Mouse (Mus musculus): ENCODE results near the gene Snn. TPM values are rescaled to one million over a fixed set of nuclear protein-coding genes. Genes with fewer than 3 reads are reported as not detected.

Gene Snn
- polyA plus RNA-seq (2015; fragmentation: Nextera tagmentation; extraction: Ambion mirVana) = 14.8 and 16.1 TPM in 2 replicates

GRCm38 (mm10) chr16:11060645-11061044 is at the start of gene Snn:
Gene Snn (plus strand): TSS chr16:11060945.

DNA sequence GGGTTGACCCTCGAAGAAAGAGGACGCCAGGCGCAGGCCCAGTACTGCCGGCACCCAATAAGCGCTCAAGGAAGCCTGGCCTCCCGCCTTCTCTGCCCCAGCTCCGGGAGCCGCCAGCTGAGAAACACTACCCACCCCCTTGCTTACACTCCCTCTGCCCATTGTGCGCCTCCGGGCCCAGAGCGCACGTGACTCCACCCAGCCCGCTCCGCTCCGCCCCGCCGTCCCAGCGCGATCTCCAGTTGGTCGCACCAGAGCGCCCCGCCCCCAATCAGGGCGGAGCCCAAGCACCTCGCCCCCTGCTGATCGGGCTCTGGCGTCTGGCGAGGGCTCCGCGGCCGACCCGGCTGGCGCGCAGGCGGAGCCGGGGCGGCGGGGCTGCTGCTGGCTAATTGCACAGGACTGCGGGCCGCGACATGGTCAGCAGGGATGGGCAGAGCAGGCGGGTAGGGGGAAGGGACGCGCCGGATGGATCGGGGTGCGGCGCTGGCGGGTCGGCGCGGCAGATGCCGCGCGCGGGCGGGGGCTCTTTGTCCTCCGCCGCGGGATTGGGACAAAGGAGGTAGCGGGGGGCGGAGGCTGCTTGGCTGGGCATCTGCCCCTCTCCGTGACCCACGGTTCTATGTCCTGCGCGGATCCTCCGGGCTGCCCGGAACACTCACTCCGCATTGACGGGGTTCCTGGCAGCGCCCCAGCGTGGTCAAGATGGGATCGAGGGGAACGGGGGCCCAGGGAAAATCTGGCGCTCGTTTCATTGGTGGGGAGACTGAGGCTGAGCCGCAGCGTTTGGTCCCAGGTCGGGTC is 5.5 kb downstream of the Snn start, which contains the start of gene Litaf:
Gene Litaf (minus strand): TSS at position 129 of the 804 bp plus-strand sequence.

Other genes with a start within 250 kb of the Snn start
- gene Gm11172, start 248.0 kb upstream of the Snn start, polyA plus RNA-seq (2015; fragmentation: Nextera tagmentation; extraction: Ambion mirVana) = not detected in 2 replicates
- 0.41 and 0.60 TPM in 2 replicates for gene Rmi2, start 225.9 kb upstream of the Snn start, polyA plus RNA-seq (2015; fragmentation: Nextera tagmentation; extraction: Ambion mirVana)
- 63.1 and 65.7 TPM in 2 replicates for gene Litaf, start 5.2 kb downstream of the Snn start, polyA plus RNA-seq (2015; fragmentation: Nextera tagmentation; extraction: Ambion mirVana)
- gene Txndc11, start 73.7 kb downstream of the Snn start, polyA plus RNA-seq (2015; fragmentation: Nextera tagmentation; extraction: Ambion mirVana) = 15.6 and 20.5 TPM in 2 replicates
- 28.3 and 32.4 TPM in 2 replicates for gene Zc3h7a, start 115.4 kb downstream of the Snn start, polyA plus RNA-seq (2015; fragmentation: Nextera tagmentation; extraction: Ambion mirVana)
- 96.5 and 103 TPM in 2 replicates for gene Rsl1d1, start 142.4 kb downstream of the Snn start, polyA plus RNA-seq (2015; fragmentation: Nextera tagmentation; extraction: Ambion mirVana)
- 32.9 and 40.3 TPM in 2 replicates for gene Gspt1, start 193.4 kb downstream of the Snn start, polyA plus RNA-seq (2015; fragmentation: Nextera tagmentation; extraction: Ambion mirVana)

All from skeletal muscle tissue, postnatal 0 days (tissue).